Mouse (Mus musculus) spleen, adult 18-20 months (tissue): Measurements from ENCODE around the gene Foxo1.

Experiments
- DNase-seq, 2 experiments: peaks; one replicate each; pipeline ENCODE4 v3.0.0; 2022; ENCODE audit warnings: mixed read lengths in 2 of 2

The Foxo1 gene

DNA sequence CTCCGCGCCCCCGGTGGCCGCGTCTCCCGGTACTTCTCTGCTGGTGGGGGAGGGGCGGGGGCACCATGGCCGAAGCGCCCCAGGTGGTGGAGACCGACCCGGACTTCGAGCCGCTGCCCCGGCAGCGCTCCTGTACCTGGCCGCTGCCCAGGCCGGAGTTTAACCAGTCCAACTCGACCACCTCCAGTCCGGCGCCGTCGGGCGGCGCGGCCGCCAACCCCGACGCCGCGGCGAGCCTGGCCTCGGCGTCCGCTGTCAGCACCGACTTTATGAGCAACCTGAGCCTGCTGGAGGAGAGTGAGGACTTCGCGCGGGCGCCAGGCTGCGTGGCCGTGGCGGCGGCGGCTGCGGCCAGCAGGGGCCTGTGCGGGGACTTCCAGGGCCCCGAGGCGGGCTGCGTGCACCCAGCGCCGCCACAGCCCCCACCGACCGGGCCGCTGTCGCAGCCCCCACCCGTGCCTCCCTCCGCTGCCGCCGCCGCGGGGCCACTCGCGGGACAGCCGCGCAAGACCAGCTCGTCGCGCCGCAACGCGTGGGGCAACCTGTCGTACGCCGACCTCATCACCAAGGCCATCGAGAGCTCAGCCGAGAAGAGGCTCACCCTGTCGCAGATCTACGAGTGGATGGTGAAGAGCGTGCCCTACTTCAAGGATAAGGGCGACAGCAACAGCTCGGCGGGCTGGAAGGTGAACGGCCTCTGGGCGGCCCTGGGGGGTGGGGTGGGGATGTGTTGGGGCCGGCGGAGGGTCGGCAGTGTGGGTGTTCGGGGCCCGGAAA, 789 bp downstream of the Foxo1 start:
- DNase-seq: peak; percentile 42 to 63

DNA sequence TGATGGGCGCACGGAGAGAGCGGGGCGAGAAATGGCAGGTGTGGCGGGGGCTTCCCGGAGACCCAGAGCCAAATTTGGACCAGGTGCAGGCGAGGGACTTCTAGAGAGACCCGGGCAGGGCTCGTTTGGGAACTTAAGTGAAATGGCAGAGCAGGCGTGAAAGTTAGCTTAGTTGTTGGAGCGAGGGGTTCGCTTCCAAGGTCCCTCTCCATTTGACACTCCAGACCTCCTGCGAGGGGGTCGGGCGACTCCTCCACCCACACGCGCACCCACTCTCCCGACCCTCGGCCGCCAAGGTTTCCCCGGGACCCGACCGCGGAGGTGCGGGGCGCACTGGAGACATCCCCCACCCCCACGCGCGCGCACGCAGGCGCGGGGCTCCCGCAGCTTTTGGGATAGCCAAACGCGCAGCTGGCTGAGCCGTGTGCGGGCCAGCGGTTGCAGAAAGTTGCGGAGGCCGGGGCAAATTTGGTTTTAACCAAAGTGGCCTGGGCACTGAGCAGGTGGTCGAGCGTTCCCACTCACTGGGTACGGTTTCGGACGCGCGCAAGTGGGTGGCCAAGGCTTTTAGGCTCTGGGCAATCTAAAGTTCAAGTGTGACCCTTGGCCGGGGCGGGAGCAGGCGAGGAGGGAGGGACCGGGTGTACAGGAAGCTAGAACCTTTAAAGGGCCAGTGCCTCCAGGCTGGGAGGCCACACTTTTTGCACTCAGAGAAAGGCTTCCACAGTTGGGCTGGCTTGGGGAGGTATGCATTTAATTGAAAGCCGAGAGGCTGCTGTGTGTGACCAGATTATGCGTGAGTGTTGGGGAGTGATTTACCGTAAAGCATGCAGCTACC, 1.6 kb downstream of the Foxo1 start:
- DNase-seq: peak; percentile 69 to 71

DNA sequence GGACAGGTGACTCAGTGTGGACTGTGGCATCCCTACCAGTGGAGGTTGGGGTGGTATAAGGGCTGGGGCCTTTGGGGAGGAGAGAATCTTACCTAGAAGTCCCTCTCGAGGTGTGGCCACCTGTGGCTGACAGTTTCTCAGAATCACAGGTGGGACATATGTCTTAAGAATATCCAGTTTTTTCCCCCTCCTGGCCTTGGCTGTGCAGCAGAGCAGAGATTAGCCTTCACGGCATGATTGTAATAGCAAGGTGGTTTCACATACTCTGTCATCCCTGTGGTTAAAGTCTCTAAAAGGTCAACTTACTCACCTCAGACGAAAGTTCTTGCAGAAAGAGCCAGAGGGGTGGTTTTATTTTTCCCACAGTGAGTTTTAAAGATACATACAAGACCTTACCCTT, 2.4 kb downstream of the Foxo1 start:
- DNase-seq: no peak

DNA sequence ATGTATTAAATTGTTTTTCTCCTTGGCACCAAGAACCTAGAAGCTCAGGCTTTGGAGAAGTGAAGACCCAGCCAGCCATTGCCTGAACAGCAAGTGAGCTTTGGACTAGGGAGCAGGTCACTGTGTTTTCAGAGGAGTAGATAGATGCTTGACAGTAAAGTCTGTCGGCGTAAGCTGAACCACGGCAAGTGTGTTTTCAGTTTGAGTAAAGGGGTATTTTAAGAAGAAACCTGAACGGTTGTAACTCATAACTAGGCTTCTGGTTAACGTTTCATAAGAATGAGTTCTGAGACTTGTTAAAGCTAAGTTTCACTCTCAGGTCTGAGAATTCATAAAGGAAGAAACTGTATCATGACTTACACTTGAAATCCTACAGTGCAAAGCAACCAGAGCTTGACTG, 3.2 kb downstream of the Foxo1 start:
- DNase-seq: no peak

DNA sequence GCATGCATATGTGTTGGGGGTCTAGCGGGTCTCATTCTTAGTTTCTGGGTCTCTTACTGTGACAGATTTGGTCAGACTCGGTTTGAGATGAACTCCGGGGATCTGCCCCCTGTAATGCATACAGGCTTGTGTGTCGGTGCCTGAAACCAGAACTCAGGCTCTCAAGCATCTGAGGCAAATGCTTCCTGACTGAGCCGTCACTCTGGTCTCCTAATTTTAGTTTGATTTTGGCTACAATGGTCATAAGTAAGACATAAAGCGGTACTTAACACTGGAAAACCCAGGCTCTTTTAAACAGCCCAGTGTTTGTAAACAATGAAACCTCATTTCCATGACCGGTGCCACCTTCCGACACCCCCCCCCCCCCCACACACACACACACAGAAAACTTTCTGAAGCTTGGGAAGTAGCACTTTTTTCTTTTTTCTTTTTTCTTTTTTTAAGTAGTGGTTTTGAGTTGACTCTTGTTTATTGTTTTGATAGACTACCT, 4.3 kb downstream of the Foxo1 start:
- DNase-seq: no peak

DNA sequence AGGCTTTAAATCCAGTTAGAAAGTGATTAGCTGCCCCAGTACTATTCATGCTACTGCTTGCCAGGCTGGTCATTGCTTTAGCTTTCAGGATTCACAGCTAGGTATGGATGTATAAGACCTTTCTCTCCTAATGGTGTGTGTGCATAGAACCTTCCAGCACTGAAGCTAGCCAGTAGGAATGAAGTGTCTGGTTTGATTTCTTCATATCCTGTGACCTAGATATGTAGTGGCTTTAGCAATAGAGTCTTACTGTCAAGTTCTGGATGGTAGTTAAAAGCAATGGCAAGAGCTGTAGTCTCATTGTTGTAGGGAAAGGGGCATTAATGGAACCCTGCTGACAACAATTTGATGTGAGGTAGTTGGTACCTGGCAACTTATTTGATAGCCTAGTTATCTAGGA, 6.3 kb downstream of the Foxo1 start:
- no peak for DNase-seq

DNA sequence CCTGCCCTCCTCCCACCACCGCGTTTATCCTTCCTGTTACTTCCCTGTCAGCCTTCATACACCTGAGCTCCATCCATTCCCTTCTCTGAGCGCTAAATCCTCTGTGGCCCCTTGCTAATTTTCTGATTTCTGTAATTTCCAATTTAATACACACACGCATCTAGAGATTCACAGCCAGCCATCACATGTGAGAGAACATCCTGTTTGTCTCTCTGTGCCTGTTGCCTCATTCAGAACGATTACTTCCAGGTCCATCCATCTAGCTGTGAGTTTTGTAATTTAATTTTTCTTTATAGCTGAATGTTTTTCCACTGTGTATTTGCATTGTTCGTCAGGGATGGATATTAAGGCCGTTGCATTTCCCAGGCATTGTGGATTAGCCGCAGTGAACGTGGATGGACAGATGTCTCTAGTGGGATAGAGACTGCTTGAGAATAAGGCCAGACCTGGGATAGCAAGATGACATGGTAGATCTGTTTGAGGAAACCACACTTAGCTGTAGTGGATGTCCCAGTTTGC, 7.0 kb downstream of the Foxo1 start:
- no peak for DNase-seq

DNA sequence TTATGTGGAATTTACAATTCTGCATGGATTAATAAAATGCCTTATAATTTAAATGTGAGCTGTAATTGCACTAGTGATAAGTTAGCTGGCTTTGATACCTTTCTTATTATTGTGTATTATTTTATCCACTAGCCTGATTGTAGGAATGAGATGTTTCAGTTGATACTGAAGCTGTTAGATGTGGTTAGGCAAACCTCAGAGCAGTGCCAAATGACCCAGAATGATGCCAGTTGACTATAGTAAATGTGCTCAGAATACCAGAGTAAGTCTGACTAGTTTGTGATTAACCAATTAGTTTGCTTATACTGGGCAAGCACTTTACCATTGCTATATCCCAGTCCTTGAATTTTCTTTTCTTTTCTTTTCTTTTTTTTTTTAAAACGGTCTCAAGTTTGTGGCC, 12.5 kb downstream of the Foxo1 start:
- DNase-seq: no peak

DNA sequence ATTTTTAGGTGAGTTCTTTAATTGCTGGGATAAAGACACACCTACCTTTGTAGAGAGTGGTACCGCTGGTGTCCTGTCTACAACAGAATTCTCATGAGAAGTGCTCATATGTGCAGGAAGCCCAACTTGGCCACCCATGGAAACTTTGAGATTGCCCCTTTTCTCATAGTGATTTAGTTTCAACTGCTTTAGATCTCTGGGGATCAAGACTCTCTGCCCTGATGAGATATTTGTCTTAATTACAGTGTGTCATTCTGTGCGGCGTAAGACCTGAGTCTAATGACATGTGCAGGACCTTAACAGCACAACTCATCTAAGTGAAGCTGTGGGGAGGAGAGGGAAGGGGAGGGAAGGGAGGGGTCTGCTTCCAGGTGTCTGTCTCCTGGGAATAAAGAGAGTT, 13.7 kb downstream of the Foxo1 start:
- DNase-seq: no peak

DNA sequence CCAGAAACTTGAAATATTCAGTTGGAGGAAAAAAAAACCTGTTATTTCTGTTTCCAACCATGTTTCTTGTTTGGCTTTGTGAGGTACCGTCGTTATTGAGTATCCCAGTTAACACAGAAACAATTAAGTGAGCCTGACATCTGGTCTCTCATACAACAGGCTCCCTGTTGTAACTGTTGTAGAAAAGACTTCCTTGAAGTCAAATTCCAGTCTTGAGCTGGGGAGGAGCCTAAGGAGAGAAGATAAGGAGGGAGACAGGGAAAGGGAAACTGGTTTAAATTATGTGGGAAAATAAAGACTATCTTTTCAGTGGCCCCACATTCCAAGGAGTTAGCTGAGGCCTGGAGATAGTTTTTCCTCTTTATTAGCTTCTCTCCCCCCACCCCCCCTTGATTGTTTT, 14.2 kb downstream of the Foxo1 start:
- no peak for DNase-seq

DNA sequence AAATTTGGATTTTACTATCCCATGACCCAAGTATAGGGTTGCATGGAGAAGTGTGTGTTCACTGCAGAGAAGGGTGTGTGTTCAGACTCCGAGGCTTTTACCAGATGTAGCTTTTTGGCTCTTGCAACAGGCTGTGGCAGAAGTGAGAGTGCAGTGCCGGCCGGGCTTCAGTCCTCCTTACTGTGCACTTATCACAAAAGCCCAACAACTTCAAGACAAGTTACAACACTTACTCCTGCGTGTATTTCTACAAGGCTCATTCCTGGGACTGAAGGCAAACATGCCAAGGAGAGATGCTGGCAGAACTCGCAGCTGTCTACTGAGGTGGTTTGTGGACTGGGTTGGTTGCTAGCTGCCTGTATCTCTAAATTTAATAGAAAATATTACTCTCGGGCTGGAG, 15.4 kb downstream of the Foxo1 start:
- DNase-seq: no peak

DNA sequence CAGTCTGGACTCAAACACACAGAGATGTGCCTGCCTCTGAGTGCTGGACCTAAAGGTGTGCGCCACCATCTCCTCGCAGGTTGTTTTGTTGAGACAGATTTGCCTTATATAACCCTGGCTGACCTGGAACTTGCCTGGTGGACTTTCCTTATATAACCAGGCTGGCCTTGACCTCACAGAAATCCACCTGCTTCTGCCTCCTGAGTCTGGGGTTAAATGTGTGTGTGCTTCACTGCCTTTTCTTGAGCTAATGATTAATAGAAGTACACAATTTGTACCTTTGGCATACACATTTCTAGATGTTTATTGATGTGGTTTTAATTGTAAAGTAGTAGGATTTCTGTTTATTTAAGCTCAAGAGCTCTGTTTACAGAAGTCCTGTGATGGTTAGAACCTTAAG, 22.7 kb downstream of the Foxo1 start:
- DNase-seq: no peak

DNA sequence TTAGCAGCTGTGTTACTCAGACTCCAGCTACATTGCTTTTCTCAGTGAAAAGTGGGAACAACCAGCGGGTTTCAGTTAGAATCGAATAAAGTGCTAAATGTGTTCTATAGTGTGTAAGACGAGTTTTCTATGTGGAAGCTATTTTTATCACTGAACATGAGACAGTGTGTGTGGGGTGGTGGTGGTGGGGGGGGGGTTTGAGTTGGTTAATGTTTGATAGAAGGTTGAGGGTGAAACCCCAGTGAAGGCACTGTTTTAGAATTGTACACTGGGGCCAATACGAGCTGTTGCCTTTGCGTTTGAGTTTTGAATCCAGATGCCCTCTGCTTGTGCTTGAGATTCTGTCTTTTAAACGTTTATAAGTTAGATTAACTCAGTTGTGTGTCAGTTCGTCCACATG, 24.4 kb downstream of the Foxo1 start:
- DNase-seq: no peak

DNA sequence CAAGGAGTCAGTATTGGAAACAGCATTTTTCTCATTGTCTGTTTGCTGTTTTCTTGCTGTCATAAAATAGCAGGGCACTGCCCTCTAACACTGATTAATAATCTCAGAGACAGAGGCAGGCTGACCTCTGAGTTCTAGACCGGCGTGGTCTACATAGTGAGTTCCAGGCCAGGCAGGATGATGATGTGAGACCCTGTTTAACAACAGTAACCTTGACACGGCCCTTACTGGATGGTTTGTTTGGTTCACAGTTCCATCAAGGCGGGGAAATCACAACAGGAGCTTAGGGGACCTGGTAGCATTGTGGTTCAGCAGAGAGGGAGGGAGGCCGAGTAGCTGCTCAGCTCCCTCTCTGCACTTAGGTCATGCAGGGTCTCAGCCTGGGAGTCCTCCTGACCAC, 25.8 kb downstream of the Foxo1 start:
- no peak for DNase-seq

DNA sequence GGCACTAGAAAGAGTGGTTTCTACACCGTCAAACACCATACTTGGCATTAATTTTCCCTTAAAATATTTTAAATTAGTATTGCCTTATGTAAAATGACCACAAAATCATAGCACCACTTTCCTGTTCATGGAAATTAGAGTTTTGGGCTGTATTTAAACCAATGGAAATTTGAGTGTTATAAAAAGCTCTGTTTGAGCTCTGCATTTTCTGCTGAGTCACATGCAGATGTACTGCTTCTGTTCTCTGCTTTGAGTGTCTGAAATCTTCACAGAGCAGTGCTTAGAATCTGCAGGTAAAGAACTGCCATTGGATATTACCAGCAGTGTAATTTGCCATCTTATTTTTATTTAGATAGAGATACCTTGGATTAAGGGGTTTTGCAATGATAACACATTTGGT, 27.6 kb downstream of the Foxo1 start:
- no peak for DNase-seq

DNA sequence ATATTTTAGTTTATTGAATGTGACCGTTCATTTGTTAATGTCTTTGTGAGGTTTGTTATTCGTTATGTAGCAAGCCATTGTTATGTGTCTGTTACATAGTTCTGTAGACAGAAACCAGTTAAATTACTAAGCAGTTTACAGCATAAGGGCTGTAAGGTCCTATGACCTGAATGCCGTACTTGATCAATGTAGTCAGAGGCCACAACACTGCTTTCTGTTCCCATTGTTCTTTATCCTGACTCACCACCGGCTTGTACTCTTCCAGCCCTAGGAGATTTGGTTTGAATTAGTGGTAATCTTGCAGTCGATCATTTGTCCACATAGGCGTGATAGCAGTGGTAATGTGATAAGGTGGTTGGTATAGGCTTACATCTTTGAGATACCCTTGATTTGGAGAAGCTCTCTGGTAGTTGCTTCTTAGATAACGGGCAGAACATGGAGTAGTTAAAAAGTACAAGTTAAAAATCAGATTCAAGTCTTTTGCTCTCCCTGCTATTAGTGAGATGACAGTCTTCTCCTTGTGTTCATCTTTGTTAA, 28.2 kb downstream of the Foxo1 start:
- no peak for DNase-seq

DNA sequence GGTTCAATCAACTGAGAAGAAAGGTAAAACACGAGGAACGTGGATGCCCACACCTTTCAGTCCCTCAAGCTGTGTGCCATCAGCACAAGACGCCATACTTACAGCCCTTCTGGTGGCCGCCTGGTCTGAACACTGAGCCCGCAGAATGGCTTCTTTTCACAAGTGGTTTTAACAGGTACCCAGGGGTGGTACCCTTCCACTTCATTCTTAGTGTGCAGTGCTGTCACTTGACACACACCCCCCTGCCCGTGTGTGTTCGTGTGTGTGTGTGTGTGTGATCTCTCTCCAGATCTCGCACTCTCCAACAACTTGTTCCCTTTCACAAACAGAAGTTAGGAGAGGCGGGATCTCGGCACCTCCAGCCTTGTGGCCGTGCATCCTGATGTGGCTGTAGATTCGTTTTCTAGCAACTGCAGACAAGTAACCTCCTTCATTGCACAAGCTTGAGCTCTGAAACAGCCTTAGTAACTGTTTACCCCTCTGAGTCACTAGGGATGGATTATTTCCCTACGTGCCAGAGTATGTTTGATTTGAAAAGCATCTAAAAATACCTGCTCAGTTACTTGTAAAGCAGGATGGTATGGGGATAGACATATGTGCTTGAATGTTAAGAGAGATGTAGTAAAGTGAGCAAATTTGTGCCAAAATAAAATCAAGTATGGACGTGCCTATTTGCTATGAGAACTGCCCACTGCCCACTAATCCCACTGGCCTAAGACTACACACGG, 29.3 kb downstream of the Foxo1 start:
- no peak for DNase-seq

DNA sequence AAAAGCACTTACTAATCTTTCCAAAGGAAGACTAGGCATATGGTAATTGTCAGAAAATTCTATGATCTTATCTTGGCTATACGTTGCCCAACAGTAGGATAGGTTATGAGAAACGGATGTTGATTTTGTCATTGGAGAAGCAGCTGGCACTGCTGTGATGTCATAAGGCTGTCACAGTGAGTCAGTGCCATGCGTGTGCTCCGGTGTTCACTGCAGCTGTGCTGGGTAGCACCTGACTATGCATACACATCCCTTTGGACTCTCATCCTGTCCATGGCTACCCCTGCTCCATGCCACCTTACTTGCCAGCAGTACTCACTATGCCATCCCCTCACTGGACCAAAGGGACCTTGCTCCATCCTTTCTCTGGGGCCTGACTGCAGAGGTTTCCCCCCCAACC, 30.5 kb downstream of the Foxo1 start:
- no peak for DNase-seq

DNA sequence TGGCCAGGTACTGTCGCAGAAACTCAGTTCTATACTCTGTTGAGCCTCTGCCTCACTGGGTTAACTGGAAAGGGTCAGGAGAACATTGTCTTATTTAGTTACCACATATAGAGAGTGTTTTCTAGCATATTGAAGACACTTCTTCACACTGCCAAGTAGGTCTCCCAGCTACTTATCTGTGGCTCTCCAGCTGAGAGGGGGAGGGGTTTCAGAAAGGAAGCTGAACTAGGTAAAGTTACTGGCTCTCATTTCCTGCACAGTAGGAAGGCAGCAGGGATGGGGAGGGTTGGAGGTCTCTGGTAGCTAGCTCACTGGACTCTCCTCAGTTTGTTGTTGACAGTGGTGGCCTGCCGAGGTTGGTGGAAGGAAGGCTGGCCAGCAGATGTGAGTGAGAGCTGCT, 31.2 kb downstream of the Foxo1 start:
- no peak for DNase-seq

DNA sequence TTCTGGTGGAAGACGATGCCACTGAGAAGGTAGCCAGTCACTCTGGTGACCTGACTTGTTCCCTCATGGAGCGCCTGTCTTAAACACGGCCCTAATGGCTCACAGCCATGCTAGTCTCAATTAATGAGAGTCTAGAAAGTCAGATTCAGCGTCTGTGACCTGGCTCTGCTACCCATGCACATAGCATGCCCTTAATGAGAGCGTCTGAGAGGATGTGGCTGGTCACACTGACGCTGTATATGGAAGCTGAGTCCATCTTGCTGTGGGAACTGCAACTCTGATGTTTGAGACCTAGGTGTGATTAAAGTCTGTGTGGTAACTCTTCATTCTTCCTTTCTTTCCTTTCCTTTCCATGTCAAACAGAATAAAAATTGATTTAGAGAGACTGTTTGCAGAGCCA, 32.4 kb downstream of the Foxo1 start:
- no peak for DNase-seq

DNA sequence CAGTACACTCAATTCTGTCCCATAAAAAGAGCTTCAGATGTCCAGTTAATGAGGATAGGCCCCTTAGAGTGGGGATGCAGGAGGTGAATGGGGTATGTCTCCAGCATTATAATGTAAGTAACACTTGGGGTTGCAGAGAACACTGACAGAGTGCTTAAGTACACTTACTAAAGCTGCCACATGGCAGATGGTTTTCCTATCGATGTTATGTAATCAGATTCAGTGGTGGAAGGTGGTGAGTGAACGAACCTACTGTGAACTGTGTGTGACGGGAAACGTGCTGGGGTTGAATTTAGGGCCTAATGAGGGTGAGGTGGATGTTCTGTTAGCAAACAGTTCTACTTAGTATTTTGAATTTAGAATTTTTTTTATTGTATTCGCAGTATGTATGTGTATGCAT, 35.2 kb downstream of the Foxo1 start:
- DNase-seq: no peak

DNA sequence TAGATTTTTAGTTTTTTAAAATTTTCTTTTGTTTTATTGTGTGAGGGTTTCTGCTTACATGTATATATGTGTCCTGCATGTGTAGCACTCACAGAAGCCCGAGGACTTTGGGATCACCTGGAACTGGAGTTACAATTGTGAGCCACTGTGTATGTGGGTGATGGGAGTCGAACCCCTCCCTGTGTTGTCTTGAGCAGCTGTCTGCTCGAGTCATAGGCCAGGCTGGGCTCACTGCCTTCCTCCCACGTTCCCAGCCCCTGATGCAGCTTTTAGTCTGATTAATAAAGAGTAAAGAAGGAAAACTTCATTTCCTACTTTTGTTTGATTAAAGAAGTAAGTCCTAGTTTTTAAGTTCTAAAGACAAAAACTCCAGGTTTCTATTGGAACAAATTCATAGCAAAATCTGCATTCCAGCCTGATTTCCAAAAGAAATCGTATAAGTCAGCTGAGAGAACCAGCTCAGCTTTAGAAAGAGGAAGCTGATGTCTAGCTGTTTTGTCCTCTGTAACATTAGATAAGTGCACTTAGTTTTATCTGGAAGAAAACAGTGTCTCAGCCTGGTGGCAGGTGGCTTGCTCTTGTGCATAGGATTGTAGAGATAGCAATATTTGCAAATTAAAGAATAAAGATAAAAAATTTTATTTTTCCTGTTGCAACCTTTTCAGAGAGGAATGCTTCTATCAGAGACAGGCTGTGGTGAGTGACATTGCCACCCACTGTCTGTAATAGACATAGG, 40.6 kb downstream of the Foxo1 start:
- DNase-seq: no peak
